Mouse (Mus musculus) lung, postnatal 14 days (tissue): ENCODE data around the gene Cdkl2.

ENCODE experiments used
- DNase-seq: peaks from one replicate; pipeline ENCODE4 v3.0.0; 2021

Cdkl2 gene

DNA sequence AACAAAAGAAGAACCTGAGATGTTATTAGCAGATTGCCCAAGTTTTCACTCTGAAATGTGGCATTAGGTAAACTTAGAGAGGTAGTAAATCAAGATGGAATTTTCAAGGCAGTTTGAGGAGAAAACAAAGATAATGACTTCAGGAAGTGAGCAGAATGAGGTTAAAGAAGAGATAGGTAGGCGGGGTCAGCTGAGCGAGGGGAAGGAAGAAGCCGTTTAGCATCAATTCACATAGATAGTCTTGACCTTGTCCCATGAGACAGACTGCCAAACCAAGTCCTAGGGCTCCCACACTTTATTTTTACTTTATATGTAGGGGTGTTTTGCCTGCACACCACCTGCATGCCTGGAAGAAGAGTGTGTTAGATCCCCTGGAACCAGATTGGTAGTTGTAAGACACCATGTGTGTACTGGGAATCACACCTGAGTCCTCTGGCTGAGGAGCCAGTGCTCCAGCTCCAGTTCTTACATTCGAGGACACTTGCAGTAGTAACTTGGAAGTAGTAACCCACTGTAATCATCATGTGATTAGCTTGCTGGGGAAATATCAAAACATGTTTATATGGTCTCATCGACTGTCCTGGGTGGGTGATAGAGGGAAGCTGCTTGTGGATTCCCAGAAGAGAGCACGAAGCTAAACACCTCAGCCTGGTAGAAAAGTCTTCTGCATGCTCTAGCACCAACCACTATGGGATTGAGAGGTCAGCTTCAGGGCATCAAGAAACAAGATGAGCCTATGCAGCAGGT is 52.3 kb downstream of the Cdkl2 start:
- DNase-seq: no peak

- no peak for DNase-seq
Observed at GRCm38 (mm10) chr5:91989261-91989660, 54.4 kb downstream of the Cdkl2 start.

DNA sequence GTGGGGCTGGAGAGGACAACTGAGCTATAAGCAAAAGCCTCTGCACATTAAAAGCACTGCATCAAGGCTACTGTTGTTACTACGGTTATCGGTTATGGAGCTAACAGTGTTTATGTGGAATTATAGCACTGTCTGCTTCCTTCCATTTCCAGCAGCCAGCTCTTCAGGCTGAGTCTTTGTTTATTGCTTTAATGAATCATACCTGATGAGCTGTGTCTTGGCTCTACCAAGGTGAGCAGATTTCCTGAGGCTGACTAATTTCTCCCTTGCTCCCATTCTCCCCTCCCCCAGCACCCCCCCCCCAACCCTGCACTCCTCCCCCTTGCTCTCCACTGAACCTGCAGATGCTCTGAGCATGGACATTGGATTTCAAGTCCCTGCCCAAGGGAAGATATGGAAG is 55.9 kb downstream of the Cdkl2 start:
- no peak for DNase-seq

- no peak for DNase-seq
Observed at GRCm38 (mm10) chr5:91987236-91987635, 56.4 kb downstream of the Cdkl2 start, which contains the start of gene Odaph. Gene Odaph, plus strand, starts transcription at chr5:91987475.

GRCm38 (mm10) chr5:91985721-91986120 is 58.0 kb downstream of the Cdkl2 start:
- no peak for DNase-seq

- DNase-seq: no peak
Observed at GRCm38 (mm10) chr5:91983490-91983889, 60.2 kb downstream of the Cdkl2 start.

- DNase-seq: no peak
Observed at GRCm38 (mm10) chr5:91981176-91981840, 62.4 kb downstream of the Cdkl2 start.

GRCm38 (mm10) chr5:91977397-91977770 is 66.3 kb downstream of the Cdkl2 start:
- no peak for DNase-seq

DNA sequence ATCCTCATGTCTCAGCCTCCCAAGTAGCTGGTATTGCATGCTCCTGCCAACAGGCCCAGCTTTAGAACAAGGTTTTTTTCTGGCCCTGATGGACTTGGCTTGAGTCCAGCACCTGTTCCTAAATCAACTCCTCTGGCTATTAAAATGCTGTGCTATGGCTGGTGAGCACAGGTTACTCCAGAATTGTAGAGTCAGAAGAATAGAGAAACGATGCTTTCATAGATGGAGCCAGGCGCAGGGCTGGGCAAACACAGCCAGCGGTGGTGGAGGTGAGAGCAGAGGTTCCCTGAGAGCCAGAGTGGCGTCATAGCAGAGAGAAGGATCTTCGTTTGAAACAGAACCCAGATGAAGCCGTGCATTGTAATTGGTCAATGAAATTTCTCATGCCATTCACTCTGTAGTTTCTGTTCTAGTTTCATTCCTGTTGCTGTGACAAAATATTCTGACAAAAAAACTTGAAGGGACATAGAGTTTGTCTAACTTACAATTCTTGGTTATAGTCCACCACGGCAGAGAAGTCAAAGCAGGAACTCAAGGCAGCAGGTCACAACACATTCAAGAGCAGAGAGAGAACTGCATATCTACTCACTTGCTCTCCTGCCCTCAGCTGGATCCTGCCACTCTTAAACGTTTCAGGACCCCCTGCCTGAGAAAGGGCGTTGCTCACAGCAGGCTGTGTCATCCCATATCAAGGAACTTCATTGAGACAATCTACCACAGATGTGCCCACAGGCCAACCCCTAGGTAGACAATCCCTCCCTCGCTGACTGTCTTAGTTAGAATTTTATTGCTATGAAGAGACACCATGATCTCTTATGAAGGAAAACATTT is 66.9 kb downstream of the Cdkl2 start:
- DNase-seq: no peak

DNA sequence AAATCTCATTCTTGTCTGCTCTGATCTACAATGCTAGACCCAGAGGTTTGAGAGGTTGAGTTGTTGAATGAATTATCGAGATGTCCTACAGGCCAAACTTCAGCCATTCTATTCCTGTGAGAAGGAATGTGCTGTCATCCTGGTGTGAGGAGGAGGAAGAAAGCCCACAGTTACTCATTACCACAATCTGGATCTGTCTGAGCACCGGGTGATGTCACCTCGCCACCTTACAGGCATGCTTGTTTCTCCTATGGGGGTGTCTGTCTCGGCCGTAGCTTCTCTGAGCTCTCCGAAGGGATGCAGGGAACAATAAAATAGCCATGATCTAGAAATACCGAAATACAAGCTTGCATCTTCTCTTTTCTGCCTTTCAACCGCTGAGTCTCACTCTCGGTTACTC is 67.9 kb downstream of the Cdkl2 start:
- no peak for DNase-seq

GRCm38 (mm10) chr5:91974002-91974401 is 69.7 kb downstream of the Cdkl2 start:
- DNase-seq: no peak

DNA sequence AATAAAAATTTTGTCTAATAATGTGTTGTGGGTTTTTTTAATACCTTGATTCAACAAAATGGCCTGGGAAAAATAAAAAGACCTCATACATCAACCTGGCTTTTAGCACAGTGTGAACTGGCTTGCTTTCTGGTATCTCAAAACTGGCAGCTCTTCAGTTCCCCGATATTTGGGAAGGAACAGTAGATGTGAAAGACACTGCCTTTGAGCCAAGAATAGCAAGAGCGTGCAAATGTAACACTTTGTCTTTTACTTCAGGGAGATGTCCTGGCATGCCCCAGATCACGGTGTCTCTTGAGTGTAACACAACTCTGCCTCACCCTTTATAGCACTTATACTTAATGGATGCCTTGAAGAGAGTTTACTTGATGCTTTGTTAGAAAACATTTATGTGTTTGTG is 71.6 kb downstream of the Cdkl2 start:
- no peak for DNase-seq

- DNase-seq: peak; percentile 94
Observed at GRCm38 (mm10) chr5:91962639-91963440, 80.8 kb downstream of the Cdkl2 start, which contains the start of gene Rchy1. Gene Rchy1, minus strand, starts transcription at chr5:91963068.

DNA sequence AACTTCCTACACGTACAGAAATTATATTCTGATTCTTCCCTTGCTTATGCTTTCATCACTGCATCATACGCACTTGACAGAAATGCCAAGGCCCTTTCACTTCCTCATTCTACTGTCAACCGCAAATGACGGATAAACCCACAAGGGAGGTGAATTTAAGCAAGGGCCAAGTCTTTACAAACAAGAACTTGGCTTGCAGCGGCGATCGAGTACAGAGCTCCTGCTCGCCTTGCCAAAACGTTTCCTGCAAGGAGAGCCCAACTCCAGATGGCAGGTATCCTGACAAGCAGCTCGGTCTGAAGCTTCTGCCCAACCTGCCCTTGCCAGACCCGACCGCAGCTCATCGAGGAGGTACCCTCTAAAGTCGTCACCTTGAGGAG is 81.4 kb downstream of the Cdkl2 start:
- DNase-seq: no peak

- no peak for DNase-seq
Observed at GRCm38 (mm10) chr5:91961370-91961769, 82.3 kb downstream of the Cdkl2 start.

DNA sequence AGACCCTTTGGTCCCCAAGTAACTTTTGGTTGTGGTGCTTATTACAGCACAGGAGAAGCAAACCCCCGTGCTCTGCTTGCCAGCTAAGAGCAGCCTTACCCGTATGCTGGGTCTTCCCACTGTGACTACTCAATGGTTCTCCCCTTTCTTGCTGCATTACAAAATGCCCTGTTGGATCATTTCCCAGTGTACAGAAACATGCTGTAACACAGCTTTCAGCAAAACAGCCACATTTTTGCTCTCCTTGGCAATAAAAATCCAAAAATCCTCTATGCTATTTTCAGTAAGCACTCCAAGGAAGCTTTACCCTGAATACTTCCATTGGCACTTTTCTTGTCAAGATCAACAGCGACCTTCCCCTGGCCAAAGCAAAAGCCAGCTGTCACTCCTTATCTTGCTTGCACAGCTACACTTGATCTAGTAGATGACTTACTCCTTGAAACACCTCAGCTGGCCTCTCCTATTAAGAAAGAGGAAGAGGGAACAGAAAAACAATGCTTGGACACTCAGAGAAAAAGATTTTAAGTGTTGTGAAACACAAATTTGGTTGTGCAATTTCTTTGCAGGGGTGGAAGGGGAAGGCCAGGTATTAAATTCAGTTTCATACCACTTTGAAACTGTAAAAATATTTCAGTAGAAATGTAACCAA is 83.0 kb downstream of the Cdkl2 start:
- peak; percentile 14 for DNase-seq

DNA sequence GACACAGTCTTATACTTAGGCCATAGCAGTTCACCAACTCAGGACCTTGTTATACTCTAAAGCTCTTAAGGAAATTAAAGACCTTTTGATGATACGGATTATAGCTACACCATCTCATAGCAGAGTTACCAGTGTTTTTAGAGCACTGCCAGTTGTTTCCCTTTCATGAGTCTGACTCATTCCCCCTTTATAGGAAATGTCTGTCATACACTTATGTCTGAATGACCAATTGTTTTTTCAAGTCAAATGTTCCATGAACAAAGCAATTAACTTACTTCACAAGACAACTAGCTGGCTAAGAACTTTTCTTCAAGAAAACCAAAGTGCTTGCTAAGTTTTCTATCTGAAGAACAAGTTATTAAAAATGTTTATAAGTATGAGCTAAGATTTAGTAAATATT is 83.7 kb downstream of the Cdkl2 start:
- no peak for DNase-seq

- DNase-seq: no peak
Observed at GRCm38 (mm10) chr5:91959096-91959495, 84.6 kb downstream of the Cdkl2 start.

DNA sequence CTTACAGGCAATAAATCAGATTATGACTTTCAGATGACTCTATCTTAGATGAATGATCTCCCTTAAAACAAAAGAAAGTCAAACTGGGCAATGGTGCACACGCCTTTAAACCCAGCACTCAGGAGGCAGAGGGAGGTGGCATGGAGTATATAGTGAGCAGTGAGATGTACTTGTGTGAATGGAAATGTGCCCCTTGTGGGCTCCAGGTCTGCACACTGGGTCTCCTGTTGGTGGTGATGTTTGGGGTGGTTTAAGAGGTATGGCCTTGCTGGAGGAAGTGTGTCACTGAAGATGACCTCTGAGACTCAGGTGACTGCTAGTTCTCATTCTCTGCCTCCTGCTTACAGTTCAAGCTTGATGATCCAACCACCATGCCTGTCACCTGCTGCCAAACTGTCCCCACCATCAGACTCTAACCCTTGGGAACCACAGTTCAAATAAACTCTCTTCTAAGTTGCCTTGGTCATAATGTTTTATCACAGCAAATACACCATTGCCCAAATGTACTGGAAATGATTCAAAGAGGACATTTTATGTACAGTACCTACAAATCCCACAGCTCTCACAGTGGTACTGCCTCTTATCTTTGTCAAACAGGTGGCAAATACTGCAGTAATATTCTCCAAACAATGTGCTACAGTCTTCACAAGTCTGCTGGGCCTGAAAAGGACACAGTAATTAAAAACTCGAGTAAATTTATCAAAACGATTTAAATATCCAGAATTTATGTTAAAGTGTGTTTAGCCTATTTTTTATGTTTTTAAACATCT is 86.5 kb downstream of the Cdkl2 start:
- no peak for DNase-seq
